Mouse (Mus musculus) thymus, postnatal 25 days (tissue): Measurements from ENCODE around the gene Cks1b.
A peak's percentile ranks its signal among the peaks of the same experiment; 100 is the strongest.

Experiments
- DNase-seq: peaks from one replicate; pipeline ENCODE4 v3.0.0; 2022

The Cks1b gene

GRCm38 (mm10) chr3:89380291-89380690 is 37.9 kb downstream of the Cks1b start:
- DNase-seq: no peak

- peak; percentile 58 for DNase-seq
Measured at GRCm38 (mm10) chr3:89379388-89380131, 38.6 kb downstream of the Cks1b start.

- DNase-seq: peak; percentile 76
Measured at GRCm38 (mm10) chr3:89378394-89379067, 39.7 kb downstream of the Cks1b start.

- DNase-seq: no peak
Measured at GRCm38 (mm10) chr3:89377831-89378230, 40.4 kb downstream of the Cks1b start.

DNA sequence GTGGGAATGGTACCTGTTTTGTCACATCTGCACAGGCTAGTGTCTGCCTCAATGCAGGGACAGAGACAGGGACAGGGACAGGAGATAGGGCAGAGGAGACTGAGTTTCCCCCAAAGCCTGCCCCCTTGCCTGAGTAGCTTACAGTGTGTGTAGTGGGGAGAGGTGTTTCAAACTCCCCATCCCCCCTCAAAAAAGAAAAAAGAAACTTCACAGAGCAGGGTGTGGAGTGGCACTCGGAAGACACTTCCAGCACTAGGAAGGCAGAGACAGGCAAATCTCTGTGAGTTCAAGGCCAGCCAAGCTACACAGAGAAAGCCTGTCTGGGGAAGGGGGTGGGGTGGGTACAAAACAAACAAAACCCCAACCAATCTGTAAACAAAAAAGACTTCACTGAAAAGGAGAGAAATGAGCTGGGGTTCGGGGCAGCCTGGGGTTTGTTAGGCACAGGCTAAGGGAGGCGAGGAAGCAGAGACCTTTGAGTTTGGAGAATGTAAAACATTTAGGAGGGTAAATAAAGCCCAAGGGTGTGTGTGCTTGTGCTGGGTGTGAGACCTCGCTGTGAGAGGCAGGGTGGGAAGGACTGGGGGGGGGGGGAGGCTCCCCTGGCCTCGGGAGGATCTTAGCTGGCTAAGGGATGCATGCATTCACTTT is 44.5 kb downstream of the Cks1b start:
- DNase-seq: no peak

GRCm38 (mm10) chr3:89367338-89367737 is 50.8 kb downstream of the Cks1b start:
- DNase-seq: no peak

GRCm38 (mm10) chr3:89365486-89366414 is 52.4 kb downstream of the Cks1b start:
- no peak for DNase-seq
